Mouse (Mus musculus) limb, embryonic 14.5 days (tissue): ENCODE results near the gene Fcnb. TPM values are rescaled to one million over a fixed set of nuclear protein-coding genes. Genes with fewer than 3 reads are reported as not detected.

Experiments used
- ATAC-seq: fragments of 200-750 bp; cut with Nextera tagmentation; 2 replicates; pipeline ENCODE4 v1.8.0; 2017; ENCODE audit warnings: low read depth, moderate number of reproducible peaks, moderate TSS enrichment; ENCODE audit not compliant: low FRiP score
- DNase-seq: peaks from one replicate; pipeline ENCODE4 v3.0.0-alpha.2; 2015; ENCODE audit warnings: low spot score
- H3K27ac ChIP-seq: fragments of 300-500 bp; sonication (generic); replicated peaks from 2 replicates; pipeline ENCODE4 v1.5.1; 2014; ENCODE audit warnings: low read depth, mild to moderate bottlenecking, low read length, moderate library complexity, mixed read lengths
- H3K27me3 ChIP-seq: fragments of 300-500 bp; sonication (generic); 2 replicates; pipeline ENCODE4 v1.6.1; 2014; ENCODE audit warnings: low read length, mixed read lengths; ENCODE audit not compliant: control insufficient read depth, insufficient read depth
- H3K36me3 ChIP-seq: fragments of 300-500 bp; sonication (generic); 2 replicates; pipeline ENCODE4 v1.6.1; 2014; ENCODE audit warnings: mild to moderate bottlenecking, low read length, moderate library complexity, mixed read lengths; ENCODE audit not compliant: control insufficient read depth, insufficient read depth
- H3K4me1 ChIP-seq: fragments of 300-500 bp; sonication (generic); 2 replicates; pipeline ENCODE4 v1.6.1; 2014; ENCODE audit warnings: antibody characterized with exemption, low read length, mixed read lengths; ENCODE audit not compliant: control insufficient read depth, insufficient read depth
- H3K4me2 ChIP-seq: fragments of 300-500 bp; sonication (generic); replicated peaks from 2 replicates; pipeline ENCODE4 v1.6.1; 2014; ENCODE audit warnings: low read depth, mild to moderate bottlenecking, low read length, moderate library complexity; ENCODE audit not compliant: severe bottlenecking
- H3K4me3 ChIP-seq: fragments of 300-500 bp; sonication (generic); replicated peaks from 2 replicates; pipeline ENCODE4 v1.5.1; 2014; ENCODE audit warnings: low read length
- H3K9ac ChIP-seq: fragments of 300-500 bp; sonication (generic); 2 replicates; pipeline ENCODE4 v1.6.1; 2014; ENCODE audit warnings: mild to moderate bottlenecking, low read depth, low read length, moderate library complexity; ENCODE audit not compliant: severe bottlenecking
- H3K9me3 ChIP-seq: fragments of 300-500 bp; sonication (generic); 2 replicates; pipeline ENCODE4 v1.6.1; 2016; ENCODE audit warnings: low read length; ENCODE audit not compliant: control insufficient read depth
- POLR2A ChIP-seq: fragments of 200-500 bp; IDR thresholded peaks from 2 replicates; pipeline ENCODE4 v1.8.0; 2012; ENCODE audit warnings: inconsistent platforms, mild to moderate bottlenecking, moderate library complexity, borderline replicate concordance; ENCODE audit not compliant: insufficient read depth, insufficient read length; ENCODE audit errors: extremely low read depth
- WGBS: fragments of 180-500 bp; shearing (Covaris S2); extraction: QIAGEN DNeasy Blood & Tissue Kit; methylation state at CpG from one replicate; pipeline ENCODE4 v1.1.7; 2014; 5-methylcytosine and 5-hydroxymethylcytosine counted together
- polyA plus RNA-seq, 2 experiments: library from polyadenylated mRNA; depleted of rRNA in 1 of 2; stranded (reverse) in 1 of 2; unstranded in 1 of 2; fragments of >200 nt; fragmentation: Nextera tagmentation in 1 of 2; extraction: Ambion mirVana in 1 of 2; gene quantifications; 2 replicates each; pipeline versions ENCODE4 v1.2.1 to v1.2.3; 2012 to 2014

Gene Fcnb
- polyA plus RNA-seq, 2 experiments = 0.40 to 0.88 TPM

- no peak for TF ChIP-seq POLR2A
- Histone ChIP-seq H3K4me1 (peaks cover 9% of the 10 kb centered on the region), H3K27me3 (no peaks in the 10 kb centered on the region), H3K9me3 (no peaks in the 10 kb centered on the region), H3K9ac (no peak overlapping the region), H3K4me2 (no peak overlapping the region), H3K27ac (no peak overlapping the region), H3K36me3 (peaks cover 72% of the 10 kb centered on the region), H3K4me3 (no peak overlapping the region)
- ATAC-seq (peak; percentile 31; the same call in 1 of the 2 replicates), DNase-seq (peak; percentile 36)
- 69% methylated on average over 12 of the region's 12 CpGs for WGBS
Observed at GRCm38 (mm10) chr2:28037505-28038390, 46.9 kb downstream of the Fcnb start.

- no peaks in the 10 kb centered on the region for H3K27me3 ChIP-seq
- no peak overlapping the region for H3K27ac ChIP-seq
Observed at GRCm38 (mm10) chr2:28036788-28037187, 47.9 kb downstream of the Fcnb start.

GRCm38 (mm10) chr2:28034011-28034710, 50.5 kb downstream of the Fcnb start:
- Histone ChIP-seq H3K27ac (no peak overlapping the region), H3K9ac (no peak overlapping the region), H3K27me3 (no peaks in the 10 kb centered on the region), H3K4me3 (no peak overlapping the region), H3K4me2 (no peak overlapping the region), H3K9me3 (no peaks in the 10 kb centered on the region), H3K4me1 (peaks cover 9% of the 10 kb centered on the region), H3K36me3 (peaks cover 96% of the 10 kb centered on the region)
- no peak for TF ChIP-seq POLR2A
- WGBS = 71% methylated on average over 13 of the region's 13 CpGs
- DNase-seq (no peak), ATAC-seq (no peak)

More at GRCm38 (mm10) chr2:28036788-28037187, 47.9 kb downstream of the Fcnb start:
- H3K9me3 ChIP-seq = no peaks in the 10 kb centered on the region
- no peak for TF ChIP-seq POLR2A
- no peak overlapping the region for H3K9ac ChIP-seq
- DNase-seq (no peak), ATAC-seq (no peak)
- H3K36me3 ChIP-seq = peaks cover 82% of the 10 kb centered on the region
- WGBS = 80% methylated on average over 13 of the region's 13 CpGs
- no peak overlapping the region for H3K4me3 ChIP-seq
- H3K4me2 ChIP-seq = no peak overlapping the region
- peaks cover 9% of the 10 kb centered on the region for H3K4me1 ChIP-seq

GRCm38 (mm10) chr2:28032469-28032868, 52.2 kb downstream of the Fcnb start:
- ATAC-seq (no peak), DNase-seq (no peak)
- 91% methylated on average over 11 of the region's 11 CpGs for WGBS
- no peak overlapping the region for H3K4me2 ChIP-seq
- no peak overlapping the region for H3K9ac ChIP-seq
- H3K4me3 ChIP-seq = no peak overlapping the region
- no peaks in the 10 kb centered on the region for H3K9me3 ChIP-seq
- H3K4me1 ChIP-seq = peaks cover 6% of the 10 kb centered on the region
- no peaks in the 10 kb centered on the region for H3K27me3 ChIP-seq
- H3K36me3 ChIP-seq = peaks cover 99% of the 10 kb centered on the region
- TF ChIP-seq POLR2A = no peak
- no peak overlapping the region for H3K27ac ChIP-seq

GRCm38 (mm10) chr2:28031860-28032259, 52.8 kb downstream of the Fcnb start:
- no peak overlapping the region for H3K4me3 ChIP-seq
- no peak overlapping the region for H3K4me2 ChIP-seq
- ATAC-seq = no peak
- 80% methylated on average over 7 of the region's 9 CpGs for WGBS
- H3K4me1 ChIP-seq = peaks cover under 1% of the 10 kb centered on the region; the same call in 1 of the 2 replicates
- no peak for TF ChIP-seq POLR2A
- peaks cover 99% of the 10 kb centered on the region for H3K36me3 ChIP-seq
- H3K27ac ChIP-seq = no peak overlapping the region
- H3K27me3 ChIP-seq = no peaks in the 10 kb centered on the region
- H3K9ac ChIP-seq = no peak overlapping the region
- H3K9me3 ChIP-seq = no peaks in the 10 kb centered on the region
- DNase-seq = no peak

Other genes with a start within 250 kb of the Fcnb start
- gene Col5a1, start 198.5 kb downstream of the Fcnb start, polyA plus RNA-seq (2012; rRNA removed) = 298 and 304 TPM in 2 replicates
- gene Col5a1, start 198.5 kb downstream of the Fcnb start, polyA plus RNA-seq (2014; fragmentation: Nextera tagmentation; extraction: Ambion mirVana) = 256 and 260 TPM in 2 replicates
- 42.1 and 45.2 TPM in 2 replicates for gene Olfm1, start 108.1 kb upstream of the Fcnb start, polyA plus RNA-seq (2012; rRNA removed)
- gene Olfm1, start 108.1 kb upstream of the Fcnb start, polyA plus RNA-seq (2014; fragmentation: Nextera tagmentation; extraction: Ambion mirVana) = 24.6 and 32.6 TPM in 2 replicates